Mouse (Mus musculus) spleen, adult 2 months (tissue): ENCODE data around the gene Tmem131l.

Source experiments
- CTCF ChIP-seq: fragments of 200-500 bp; IDR thresholded peaks from 2 replicates; pipeline ENCODE4 v1.5.1; 2011; ENCODE audit warnings: mild to moderate bottlenecking, inconsistent platforms; ENCODE audit not compliant: insufficient read depth, insufficient read length, insufficient replicate concordance; ENCODE audit errors: extremely low read depth
- POLR2A ChIP-seq: fragments of 200-500 bp; IDR thresholded peaks from 2 replicates; pipeline ENCODE4 v1.6.1; 2011; ENCODE audit warnings: low read depth, low read length, inconsistent platforms

DNA sequence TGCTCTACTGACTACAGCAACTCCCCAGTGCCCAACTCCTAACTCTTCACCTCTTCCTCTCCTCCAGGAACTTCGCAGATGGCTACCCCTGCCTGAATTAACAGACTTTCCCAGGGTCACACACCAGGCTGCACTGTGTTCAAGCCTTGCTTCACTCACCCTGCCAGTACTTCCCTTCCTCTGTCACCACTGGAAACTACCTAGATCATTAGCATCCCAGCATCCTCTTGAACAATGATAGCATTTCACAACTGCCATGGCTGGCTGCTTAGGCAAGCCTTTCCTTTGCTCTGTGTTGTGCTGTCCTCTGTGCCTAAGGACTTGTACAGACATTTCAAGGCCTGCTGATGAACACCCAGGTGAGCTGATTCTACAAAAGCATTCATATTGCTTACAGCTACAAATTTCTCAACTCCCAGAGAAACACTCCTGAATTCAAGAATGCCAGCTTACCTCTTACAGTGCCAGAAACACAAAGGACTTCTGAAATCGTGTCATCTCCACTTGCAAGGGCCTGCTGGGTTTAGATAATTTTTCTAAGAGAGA lies 23.5 kb upstream of the Tmem131l start:
- TF ChIP-seq CTCF, result no peak
- no peak for TF ChIP-seq POLR2A
